Mouse (Mus musculus): ENCODE results near the gene Tymp.

DNA sequence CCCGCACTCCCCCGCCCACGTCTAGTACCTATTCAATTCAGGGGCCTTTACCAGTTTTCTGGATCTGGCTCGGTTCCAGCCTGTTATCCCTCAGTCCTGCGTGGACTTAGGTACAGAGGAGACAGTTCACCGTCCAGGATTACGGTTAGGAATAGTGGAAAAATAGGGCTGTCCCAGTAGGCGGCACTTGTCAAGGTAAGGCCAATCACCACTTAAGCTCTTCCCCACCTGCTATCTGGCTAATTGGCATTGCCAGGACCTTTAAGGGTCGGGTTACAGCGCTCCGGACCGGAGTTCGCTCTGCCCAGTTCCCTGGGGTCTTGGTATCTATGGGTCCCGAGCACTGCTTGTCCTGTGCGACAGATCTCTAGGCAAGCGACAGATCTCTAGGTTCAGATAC, at the start of gene Tymp:
- TF ChIP-seq CTCF (IDR thresholded peaks at IDR 0.05; ENCODE audit: extremely low read depth, insufficient read depth, insufficient read length, insufficient replicate concordance) = no peak
- TF ChIP-seq POLR2A (IDR thresholded peaks at IDR 0.05; ENCODE audit: low read depth, low read length) = no peak
